Mouse (Mus musculus) liver, postnatal 0 days (tissue): ENCODE results near the gene Pigx. TPM values are rescaled to one million over a fixed set of nuclear protein-coding genes. Genes with fewer than 3 reads are reported as not detected.

Source experiments
- ATAC-seq: fragments of 200-750 bp; cut with Nextera tagmentation; 2 replicates; pipeline ENCODE4 v1.8.0; 2017; ENCODE audit warnings: mild to moderate bottlenecking, moderate library complexity
- DNase-seq: peaks from one replicate; pipeline ENCODE4 v3.0.0-alpha.2; 2016
- H3K27ac ChIP-seq: fragments of 300-500 bp; sonication (generic); 2 replicates; pipeline ENCODE4 v1.5.1; 2014; ENCODE audit warnings: antibody characterized with exemption, moderate library complexity, mild to moderate bottlenecking, low read depth
- H3K27me3 ChIP-seq: fragments of 300-500 bp; sonication (generic); 2 replicates; pipeline ENCODE4 v1.6.1; 2014; ENCODE audit warnings: low read length, control low read depth, mixed read lengths; ENCODE audit not compliant: insufficient read depth
- H3K36me3 ChIP-seq: fragments of 300-500 bp; sonication (generic); replicated peaks from 2 replicates; pipeline ENCODE4 v1.6.1; 2014; ENCODE audit warnings: mild to moderate bottlenecking, control low read depth, low read length, moderate library complexity, mixed read lengths; ENCODE audit not compliant: insufficient read depth
- H3K4me1 ChIP-seq: fragments of 300-500 bp; sonication (generic); 2 replicates; pipeline ENCODE4 v1.6.1; 2014; ENCODE audit warnings: antibody characterized with exemption, mild to moderate bottlenecking, control low read depth; ENCODE audit not compliant: insufficient read depth
- H3K4me2 ChIP-seq: fragments of 300-500 bp; sonication (generic); 2 replicates; pipeline ENCODE4 v1.6.1; 2014; ENCODE audit warnings: low read depth, mild to moderate bottlenecking, low read length, moderate library complexity, mixed read lengths
- H3K4me3 ChIP-seq: fragments of 300-500 bp; sonication (generic); 2 replicates; pipeline ENCODE4 v1.5.1; 2014; ENCODE audit warnings: low read depth, low read length
- H3K9ac ChIP-seq: fragments of 300-500 bp; sonication (generic); replicated peaks from 2 replicates; pipeline ENCODE4 v1.6.1; 2014; ENCODE audit warnings: mild to moderate bottlenecking, moderate library complexity
- H3K9me3 ChIP-seq: fragments of 300-500 bp; sonication (generic); 2 replicates; pipeline ENCODE4 v1.6.1; 2016; ENCODE audit warnings: mild to moderate bottlenecking, control low read depth, low read length, mixed read lengths
- CTCF ChIP-seq: sonication (generic); IDR thresholded peaks from 2 replicates; pipeline ENCODE4 v1.5.1; 2016; ENCODE audit warnings: antibody characterized with exemption, low read depth
- EP300 ChIP-seq: IDR thresholded peaks from 2 replicates; pipeline ENCODE4 v1.6.1; 2016; ENCODE audit warnings: antibody characterized with exemption, low read depth, mild to moderate bottlenecking
- WGBS: fragments of 180-500 bp; shearing (Covaris S2); extraction: QIAGEN DNeasy Blood & Tissue Kit; methylation state at CpG from one replicate; pipeline ENCODE4 v1.1.7; 2014; ENCODE audit not compliant: insufficient replicate concordance; 5-methylcytosine and 5-hydroxymethylcytosine counted together
- polyA plus RNA-seq: library from polyadenylated mRNA; unstranded; fragments of >200 nt; fragmentation: Nextera tagmentation; extraction: Ambion mirVana; gene quantifications from 2 replicates; pipeline ENCODE4 v1.2.1, GENCODE M21; 2015

Gene Pigx
- polyA plus RNA-seq, 1 experiment from 2014 or later = 65.3 TPM

DNA sequence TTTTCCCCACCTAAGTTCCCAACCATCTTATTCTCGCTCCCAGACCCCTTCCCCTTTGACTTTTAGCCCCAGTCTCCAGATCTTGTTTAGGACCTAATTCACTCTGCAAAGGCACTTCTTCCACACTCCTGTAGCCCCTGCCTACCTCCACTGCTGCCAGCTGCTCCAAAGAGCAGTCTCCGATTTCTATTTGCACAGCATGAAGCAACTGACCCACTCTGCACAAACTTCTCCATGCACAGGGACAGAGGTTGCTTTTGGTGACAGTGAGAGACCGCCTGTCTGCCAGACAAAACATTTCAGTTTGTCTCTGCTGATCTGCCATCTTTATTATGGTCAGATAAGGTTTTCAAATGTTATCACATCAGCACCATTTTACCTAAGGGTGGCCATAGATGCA is 33.6 kb upstream of the Pigx start:
- H3K4me3 ChIP-seq = no peak overlapping the region
- WGBS = 65% methylated on average over 3 of the region's 3 CpGs
- H3K4me1 ChIP-seq = peaks cover 28% of the 10 kb centered on the region
- H3K9ac ChIP-seq = no peak overlapping the region
- H3K27me3 ChIP-seq = no peaks in the 10 kb centered on the region
- peak; percentile 81 for ATAC-seq
- H3K27ac ChIP-seq = peak overlapping the region; percentile 34
- no peaks in the 10 kb centered on the region for H3K9me3 ChIP-seq
- no peak for DNase-seq
- no peak for TF ChIP-seq EP300
- TF ChIP-seq CTCF = no peak
- H3K36me3 ChIP-seq = no peaks in the 10 kb centered on the region
- H3K4me2 ChIP-seq = no peak overlapping the region

DNA sequence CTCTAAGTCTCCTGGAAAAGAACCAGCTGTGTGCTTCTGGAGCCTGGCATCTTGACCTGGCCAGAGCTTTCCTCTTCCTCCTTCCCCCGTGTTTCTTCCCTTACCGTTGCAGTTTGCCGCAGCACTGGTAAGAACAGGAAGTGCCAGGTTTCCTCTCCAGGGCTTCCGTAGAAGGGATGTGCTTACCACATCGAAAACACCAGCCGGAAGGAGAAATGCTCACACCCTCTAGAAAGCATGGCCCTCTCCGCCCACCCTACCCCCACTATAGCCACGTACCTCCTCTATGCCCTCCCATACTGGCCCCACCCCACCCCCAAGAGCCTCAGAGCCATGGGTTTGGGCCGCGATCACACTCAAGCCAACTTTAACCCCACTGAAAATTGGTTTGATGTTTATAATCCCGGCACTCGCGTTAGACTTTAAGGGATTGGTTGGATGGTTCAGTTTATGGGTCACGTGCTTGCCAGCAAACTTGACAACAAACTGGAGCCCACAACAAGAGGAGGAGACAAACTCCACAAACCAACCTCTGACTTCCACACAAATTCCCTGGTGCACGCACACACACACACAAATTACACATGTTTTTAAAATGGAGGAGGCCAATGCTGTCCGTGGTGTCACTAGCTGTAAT is 30.8 kb upstream of the Pigx start:
- Histone ChIP-seq H3K36me3 (no peaks in the 10 kb centered on the region), H3K4me1 (peaks cover 30% of the 10 kb centered on the region), H3K27ac (peak overlapping the region; percentile 88), H3K9ac (peak overlapping the region; percentile 61), H3K4me2 (peak overlapping the region; percentile 73), H3K4me3 (peak overlapping the region; percentile 46), H3K27me3 (no peaks in the 10 kb centered on the region), H3K9me3 (no peaks in the 10 kb centered on the region)
- 23% methylated on average over 16 of the region's 16 CpGs for WGBS
- DNase-seq (peak; percentile 69), ATAC-seq (peak; percentile 87)
- no peak for TF ChIP-seq CTCF
- peak; percentile 67; the same call in 1 of the 2 replicates for TF ChIP-seq EP300

- TF ChIP-seq EP300 = no peak
- TF ChIP-seq CTCF = no peak
- Histone ChIP-seq H3K4me2 (peak overlapping the region; percentile 73), H3K4me1 (peaks cover 31% of the 10 kb centered on the region), H3K9me3 (no peaks in the 10 kb centered on the region), H3K36me3 (no peaks in the 10 kb centered on the region), H3K27ac (peak overlapping the region; percentile 88), H3K27me3 (no peaks in the 10 kb centered on the region), H3K4me3 (peak overlapping the region; percentile 46), H3K9ac (peak overlapping the region; percentile 61)
- no peak for DNase-seq
- 38% methylated on average over 20 of the region's 20 CpGs for WGBS
- peak; percentile 14; the same call in 1 of the 2 replicates for ATAC-seq
Measured at GRCm38 (mm10) chr16:32129449-32130189, 30.1 kb upstream of the Pigx start.

GRCm38 (mm10) chr16:32127046-32127445 is 27.5 kb upstream of the Pigx start:
- Histone ChIP-seq H3K4me2 (no peak overlapping the region), H3K4me1 (peaks cover 19% of the 10 kb centered on the region), H3K9ac (no peak overlapping the region), H3K27me3 (no peaks in the 10 kb centered on the region), H3K4me3 (no peak overlapping the region), H3K9me3 (no peaks in the 10 kb centered on the region), H3K36me3 (no peaks in the 10 kb centered on the region), H3K27ac (no peak overlapping the region)
- no peak for DNase-seq
- TF ChIP-seq EP300 = no peak
- TF ChIP-seq CTCF = no peak
- no peak for ATAC-seq
- 60% methylated on average over 4 of the region's 4 CpGs for WGBS

GRCm38 (mm10) chr16:32125364-32125763 is 25.8 kb upstream of the Pigx start:
- Histone ChIP-seq H3K27me3 (no peaks in the 10 kb centered on the region), H3K27ac (peak overlapping the region; percentile 69; the same call in 1 of the 2 replicates), H3K4me3 (no peak overlapping the region), H3K9ac (no peak overlapping the region), H3K36me3 (no peaks in the 10 kb centered on the region), H3K4me2 (no peak overlapping the region), H3K4me1 (peaks cover 13% of the 10 kb centered on the region), H3K9me3 (0 out of 2 replicates have a peak, but pooled peaks cover 2% of the 10 kb centered on the region)
- no peak for TF ChIP-seq EP300
- TF ChIP-seq CTCF = no peak
- DNase-seq (no peak), ATAC-seq (no peak)
- WGBS = 84% methylated on average over 3 of the region's 3 CpGs

GRCm38 (mm10) chr16:32124444-32125335 is 25.1 kb upstream of the Pigx start:
- Histone ChIP-seq H3K4me1 (peaks cover 9% of the 10 kb centered on the region), H3K36me3 (no peaks in the 10 kb centered on the region), H3K27ac (peak overlapping the region; percentile 69), H3K4me3 (no peak overlapping the region), H3K9me3 (0 out of 2 replicates have a peak, but pooled peaks cover 3% of the 10 kb centered on the region), H3K4me2 (peak overlapping the region; percentile 39), H3K9ac (no peak overlapping the region), H3K27me3 (no peaks in the 10 kb centered on the region)
- DNase-seq (no peak), ATAC-seq (peak; percentile 29; the same call in 1 of the 2 replicates)
- WGBS = 43% methylated on average over 17 of the region's 17 CpGs
- TF ChIP-seq CTCF = no peak
- no peak for TF ChIP-seq EP300
